Mouse (Mus musculus): ENCODE results near the gene Ptbp3. TPM values are rescaled to one million over a fixed set of nuclear protein-coding genes. Genes with fewer than 3 reads are reported as not detected.

The Ptbp3 gene
- polyA plus RNA-seq (2015; fragmentation: Nextera tagmentation; extraction: Ambion mirVana) = 57.8 and 66.9 TPM in 2 replicates

- WGBS = under 1% methylated on average over 73 of the region's 83 CpGs
- peak within 1 kb of the TSS; percentile 86 for H3K4me2 ChIP-seq (replicated peaks)
- no peaks in the 10 kb centered on the region for H3K9me3 ChIP-seq
- ATAC-seq = peak; percentile 90
- H3K27me3 ChIP-seq (replicated peaks) = no peaks in the 10 kb centered on the region
- no peaks in the 10 kb centered on the region for H3K4me1 ChIP-seq (replicated peaks)
- peak within 1 kb of the TSS; percentile 90 for H3K9ac ChIP-seq
- peak within 1 kb of the TSS; percentile 95 for H3K4me3 ChIP-seq (replicated peaks)
- peak within 1 kb of the TSS; percentile 99 for H3K27ac ChIP-seq
- H3K36me3 ChIP-seq = no peaks in the 10 kb centered on the region
These were observed at the start of gene Ptbp3 for GRCm38 (mm10) chr4:59549175-59549976. TSS of gene Ptbp3 (minus strand) at chr4:59549364.

GRCm38 (mm10) chr4:59596556-59596955, 47.4 kb upstream of the Ptbp3 start:
- 87% methylated on average over 2 of the region's 2 CpGs for whole genome bisulfite sequencing
- Histone ChIP-seq H3K27ac (no peak overlapping the region), H3K27me3 (replicated peaks) (no peaks in the 10 kb centered on the region)

GRCm38 (mm10) chr4:59594614-59595013, 45.5 kb upstream of the Ptbp3 start:
- Histone ChIP-seq H3K27ac (no peak overlapping the region), H3K9me3 (no peaks in the 10 kb centered on the region), H3K9ac (no peak overlapping the region), H3K4me2 (replicated peaks) (no peak overlapping the region), H3K27me3 (replicated peaks) (no peaks in the 10 kb centered on the region), H3K4me1 (replicated peaks) (no peaks in the 10 kb centered on the region), H3K4me3 (replicated peaks) (no peak overlapping the region), H3K36me3 (no peaks in the 10 kb centered on the region)
- 74% methylated on average over 2 of the region's 2 CpGs for WGBS
- no peak for ATAC-seq

More at GRCm38 (mm10) chr4:59596556-59596955, 47.4 kb upstream of the Ptbp3 start:
- H3K36me3 ChIP-seq = no peaks in the 10 kb centered on the region
- no peaks in the 10 kb centered on the region for H3K4me1 ChIP-seq (replicated peaks)
- H3K4me2 ChIP-seq (replicated peaks) = no peak overlapping the region
- no peaks in the 10 kb centered on the region for H3K9me3 ChIP-seq
- no peak overlapping the region for H3K9ac ChIP-seq
- H3K4me3 ChIP-seq (replicated peaks) = no peak overlapping the region
- no peak for ATAC-seq

GRCm38 (mm10) chr4:59587872-59588226, 38.7 kb upstream of the Ptbp3 start:
- H3K4me3 ChIP-seq (replicated peaks) = no peak overlapping the region
- H3K4me1 ChIP-seq (replicated peaks) = no peaks in the 10 kb centered on the region
- WGBS = 100% methylated on average over 1 of the region's 1 CpGs
- no peaks in the 10 kb centered on the region for H3K36me3 ChIP-seq
- no peaks in the 10 kb centered on the region for H3K9me3 ChIP-seq
- ATAC-seq = no peak
- no peak overlapping the region for H3K4me2 ChIP-seq (replicated peaks)
- H3K27ac ChIP-seq = no peak overlapping the region
- H3K9ac ChIP-seq = no peak overlapping the region
- H3K27me3 ChIP-seq (replicated peaks) = no peaks in the 10 kb centered on the region

- no peak for ATAC-seq
- Histone ChIP-seq H3K4me1 (replicated peaks) (no peaks in the 10 kb centered on the region; the same call in 1 of the 2 replicates), H3K4me2 (replicated peaks) (no peak overlapping the region), H3K36me3 (no peaks in the 10 kb centered on the region), H3K9me3 (no peaks in the 10 kb centered on the region), H3K9ac (no peak overlapping the region), H3K27me3 (replicated peaks) (no peaks in the 10 kb centered on the region), H3K27ac (no peak overlapping the region), H3K4me3 (replicated peaks) (no peak overlapping the region)
- 75% methylated on average over 2 of the region's 2 CpGs for WGBS
These were observed 38.2 kb upstream of the Ptbp3 start for GRCm38 (mm10) chr4:59587215-59587871.

GRCm38 (mm10) chr4:59585097-59585496, 35.9 kb upstream of the Ptbp3 start:
- Histone ChIP-seq H3K9me3 (no peaks in the 10 kb centered on the region), H3K27me3 (replicated peaks) (no peaks in the 10 kb centered on the region), H3K4me3 (replicated peaks) (no peak overlapping the region), H3K4me1 (replicated peaks) (peaks cover 8% of the 10 kb centered on the region; the same call in 1 of the 2 replicates), H3K4me2 (replicated peaks) (no peak overlapping the region), H3K36me3 (no peaks in the 10 kb centered on the region), H3K27ac (no peak overlapping the region), H3K9ac (no peak overlapping the region)
- WGBS = 84% methylated on average over 5 of the region's 5 CpGs
- ATAC-seq = no peak

GRCm38 (mm10) chr4:59582186-59582585, 33.0 kb upstream of the Ptbp3 start:
- peak overlapping the region; percentile 73 for H3K4me3 ChIP-seq (replicated peaks)
- no peaks in the 10 kb centered on the region for H3K9me3 ChIP-seq
- no peaks in the 10 kb centered on the region for H3K36me3 ChIP-seq
- WGBS = 17% methylated on average over 6 of the region's 6 CpGs
- H3K27me3 ChIP-seq (replicated peaks) = no peaks in the 10 kb centered on the region
- H3K4me1 ChIP-seq (replicated peaks) = peaks cover 8% of the 10 kb centered on the region; the same call in 1 of the 2 replicates
- no peak overlapping the region for H3K9ac ChIP-seq
- no peak overlapping the region for H3K27ac ChIP-seq
- ATAC-seq = no peak
- H3K4me2 ChIP-seq (replicated peaks) = peak overlapping the region; percentile 80

GRCm38 (mm10) chr4:59581314-59582185, 32.4 kb upstream of the Ptbp3 start, which contains the start of gene Hsdl2:
TSS of gene Hsdl2 (plus strand) at chr4:59581563.
- WGBS = under 1% methylated on average over 61 of the region's 61 CpGs
- Histone ChIP-seq H3K9me3 (no peaks in the 10 kb centered on the region), H3K4me1 (replicated peaks) (peaks cover 8% of the 10 kb centered on the region; the same call in 1 of the 2 replicates), H3K4me3 (replicated peaks) (peak within 1 kb of the TSS; percentile 73), H3K36me3 (no peaks in the 10 kb centered on the region), H3K27ac (peak within 1 kb of the TSS; percentile 74), H3K9ac (peak within 1 kb of the TSS; percentile 65), H3K27me3 (replicated peaks) (no peaks in the 10 kb centered on the region), H3K4me2 (replicated peaks) (peak within 1 kb of the TSS; percentile 80)
- peak; percentile 99 for ATAC-seq

GRCm38 (mm10) chr4:59580495-59581281, 31.5 kb upstream of the Ptbp3 start:
- WGBS = under 1% methylated on average over 23 of the region's 23 CpGs
- peak overlapping the region; percentile 80 for H3K4me2 ChIP-seq (replicated peaks)
- peak overlapping the region; percentile 56 for H3K9ac ChIP-seq
- peaks cover 8% of the 10 kb centered on the region; the same call in 1 of the 2 replicates for H3K4me1 ChIP-seq (replicated peaks)
- no peaks in the 10 kb centered on the region for H3K27me3 ChIP-seq (replicated peaks)
- peak overlapping the region; percentile 73 for H3K4me3 ChIP-seq (replicated peaks)
- peak overlapping the region; percentile 74 for H3K27ac ChIP-seq
- H3K9me3 ChIP-seq = no peaks in the 10 kb centered on the region
- ATAC-seq = peak; percentile 27
- no peaks in the 10 kb centered on the region for H3K36me3 ChIP-seq

GRCm38 (mm10) chr4:59575184-59575958, 26.2 kb upstream of the Ptbp3 start:
- H3K4me2 ChIP-seq (replicated peaks) = no peak overlapping the region
- no peak overlapping the region for H3K27ac ChIP-seq
- ATAC-seq = no peak
- no peak overlapping the region for H3K9ac ChIP-seq
- H3K4me1 ChIP-seq (replicated peaks) = peaks cover 3% of the 10 kb centered on the region; the same call in 1 of the 2 replicates
- no peaks in the 10 kb centered on the region for H3K27me3 ChIP-seq (replicated peaks)
- H3K4me3 ChIP-seq (replicated peaks) = no peak overlapping the region
- no peaks in the 10 kb centered on the region for H3K36me3 ChIP-seq
- no peaks in the 10 kb centered on the region for H3K9me3 ChIP-seq
- 84% methylated on average over 11 of the region's 11 CpGs for WGBS

Data from intestine, embryonic 15.5 days (tissue).